Mouse (Mus musculus) brain, embryonic 14.5 days (tissue): ENCODE measurements around the gene Prdm2.

ENCODE experiments used
- CTCF ChIP-seq: fragments of 200-500 bp; IDR thresholded peaks from 2 replicates; pipeline ENCODE4 v1.5.1; 2012; ENCODE audit warnings: inconsistent platforms, mild to moderate bottlenecking, moderate library complexity, borderline replicate concordance; ENCODE audit not compliant: insufficient read depth, insufficient read length; ENCODE audit errors: extremely low read depth
- POLR2A ChIP-seq: fragments of 200-500 bp; IDR thresholded peaks from 2 replicates; pipeline ENCODE4 v1.6.1; 2012; ENCODE audit warnings: mild to moderate bottlenecking, inconsistent platforms, borderline replicate concordance; ENCODE audit not compliant: poor library complexity, insufficient read depth, insufficient read length, severe bottlenecking; ENCODE audit errors: extremely low read depth

DNA sequence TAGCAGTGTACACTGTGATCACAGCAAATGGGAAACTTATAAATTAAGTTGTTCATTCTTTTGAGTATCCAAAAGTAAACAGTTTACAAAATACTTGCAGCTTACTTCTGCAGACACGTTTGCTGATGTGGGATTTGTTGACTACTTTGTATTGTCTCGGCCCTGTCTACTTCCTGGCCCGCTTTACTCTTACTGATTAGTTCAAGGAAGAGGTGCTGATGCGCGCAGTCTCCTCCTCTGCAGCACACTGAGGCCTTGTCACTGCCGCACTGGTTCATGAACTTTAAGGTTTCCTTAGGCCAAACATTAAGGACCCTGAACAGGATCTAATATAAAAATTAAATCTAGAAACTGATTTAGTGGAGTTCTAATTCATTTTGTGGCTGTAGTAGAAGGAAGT lies 58.2 kb downstream of the Prdm2 start:
- TF ChIP-seq CTCF (no peak), POLR2A (no peak)
